Mouse (Mus musculus) ovary, postnatal 14 days (tissue): ENCODE results near the gene Cald1.

Experiments used
- DNase-seq: peaks from one replicate; pipeline ENCODE4 v3.0.0; 2022; ENCODE audit warnings: low spot score

Gene Cald1

DNA sequence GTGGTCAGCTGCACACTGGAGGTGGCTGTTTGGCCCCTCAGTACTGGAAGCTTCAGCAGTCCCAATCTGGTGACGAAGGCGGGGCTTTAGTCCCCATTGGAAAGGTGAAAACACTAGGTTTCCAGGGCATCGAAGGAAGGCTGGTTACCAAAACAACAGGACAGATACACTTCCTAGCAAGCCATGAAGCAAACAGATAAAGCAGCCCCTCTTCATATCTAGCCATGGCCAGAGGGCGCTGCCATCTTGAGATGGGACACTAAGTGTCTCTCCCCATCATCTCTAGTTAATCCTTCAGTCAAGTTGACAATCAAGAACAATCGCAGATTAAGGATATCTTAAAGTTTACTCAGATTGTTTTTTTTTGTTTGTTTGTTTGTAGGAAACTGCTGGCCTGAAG lies 167.4 kb downstream of the Cald1 start:
- DNase-seq: no peak

DNA sequence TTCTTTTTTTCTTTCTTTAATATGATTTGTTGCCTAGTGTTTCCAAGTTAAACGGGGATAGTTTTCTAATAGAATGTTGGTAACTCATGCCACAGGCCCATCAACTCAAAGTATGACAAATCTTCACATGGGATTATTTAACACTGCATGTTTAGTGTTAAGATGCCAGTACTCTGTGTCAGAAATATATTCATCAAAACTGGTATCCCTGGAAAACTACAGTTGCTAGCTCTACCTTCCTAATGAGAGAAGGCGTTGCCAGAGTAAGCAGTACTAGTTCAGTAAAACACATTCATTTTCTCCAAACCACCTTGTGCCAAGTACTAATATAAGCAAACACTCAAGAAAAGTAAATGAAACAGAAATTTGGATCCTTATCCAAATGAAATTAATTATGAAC lies 171.7 kb downstream of the Cald1 start:
- no peak for DNase-seq

DNA sequence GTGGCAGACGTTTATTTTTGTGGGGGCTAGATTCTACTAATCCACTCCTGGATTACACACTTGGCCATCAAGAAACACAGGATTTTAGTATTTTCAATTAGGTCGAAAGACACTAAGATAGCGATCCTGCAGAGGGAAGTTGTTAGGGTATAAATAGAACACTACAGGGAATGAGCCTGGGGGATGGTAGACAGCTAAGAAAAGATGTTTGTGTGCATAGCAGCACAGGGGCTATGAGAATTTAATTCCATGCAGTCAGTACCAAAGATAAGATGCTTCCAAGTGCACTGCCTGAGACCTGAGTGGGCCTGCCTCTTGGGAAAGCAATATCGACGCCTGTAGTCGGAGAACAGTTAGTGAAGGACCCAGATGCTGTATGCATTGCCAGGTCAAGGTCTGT lies 172.2 kb downstream of the Cald1 start:
- no peak for DNase-seq

DNA sequence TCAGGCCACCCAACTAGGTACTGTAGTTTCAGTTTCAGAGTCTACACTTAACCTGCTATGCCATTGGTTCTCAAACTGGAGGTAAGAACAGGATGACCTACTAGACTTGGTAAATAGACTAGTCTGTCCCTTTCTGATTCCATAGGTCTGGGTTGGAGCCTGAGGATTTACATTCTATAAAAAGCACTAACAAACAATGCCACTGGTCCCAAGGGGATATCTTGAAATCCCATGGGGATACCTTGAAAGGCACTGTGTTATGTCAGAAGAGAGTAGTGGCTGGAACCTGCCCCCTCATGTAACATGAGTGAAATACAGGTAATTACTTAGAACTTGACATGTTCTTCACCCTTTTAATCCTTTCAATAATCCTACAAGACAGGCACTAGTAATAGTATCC lies 178.1 kb downstream of the Cald1 start:
- DNase-seq: no peak

DNA sequence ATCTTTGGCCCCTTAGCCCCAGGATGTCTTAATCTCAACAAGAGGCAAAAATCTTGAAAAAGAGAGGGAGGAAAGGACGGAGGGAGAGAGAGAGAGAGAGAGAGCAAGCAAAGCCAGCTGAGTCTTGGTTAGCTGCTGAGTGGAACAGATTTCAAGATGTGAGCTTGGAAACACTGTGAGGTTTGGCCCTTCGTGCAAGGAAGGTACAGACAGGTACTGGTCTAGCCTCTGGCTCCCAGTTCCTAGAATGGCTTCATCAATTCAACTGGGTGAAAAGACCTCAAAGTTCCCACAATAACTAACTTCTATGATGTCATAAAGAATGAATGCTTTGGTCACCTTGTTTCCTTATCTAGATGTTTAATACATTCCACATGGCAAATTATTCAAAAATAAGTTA lies 178.8 kb downstream of the Cald1 start:
- DNase-seq: no peak

DNA sequence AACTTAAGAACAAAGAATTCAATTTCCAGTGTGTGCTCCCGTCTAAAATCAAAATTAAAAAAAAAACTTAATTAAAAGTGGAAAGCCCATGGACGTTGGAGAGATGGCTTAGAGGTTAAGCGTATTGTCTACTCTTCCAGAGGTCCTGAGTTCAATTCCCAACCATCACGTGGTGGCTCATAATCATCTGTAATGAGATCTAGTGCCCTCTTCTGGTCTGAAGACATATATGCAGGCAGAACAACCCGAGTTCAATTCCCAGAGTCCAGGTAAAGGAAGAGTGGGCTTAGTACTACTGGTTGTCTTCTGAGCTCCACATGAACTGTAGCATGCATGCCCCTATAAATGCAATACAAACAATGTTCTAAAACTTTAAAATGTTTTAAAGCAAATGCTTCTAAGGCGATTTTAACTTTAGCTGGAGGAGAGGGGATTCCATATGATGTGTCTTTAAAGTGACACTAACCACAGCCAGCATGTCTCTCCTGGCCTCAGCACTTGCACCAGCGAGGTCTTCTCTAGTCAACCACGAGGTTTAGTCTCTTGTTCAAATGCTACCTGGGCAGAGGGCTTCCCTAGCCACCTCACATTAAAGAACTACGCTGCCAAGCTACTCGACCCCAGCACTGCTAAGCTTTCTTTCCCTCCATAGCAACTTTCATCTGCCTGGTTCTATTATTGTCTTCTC lies 179.8 kb downstream of the Cald1 start:
- no peak for DNase-seq

DNA sequence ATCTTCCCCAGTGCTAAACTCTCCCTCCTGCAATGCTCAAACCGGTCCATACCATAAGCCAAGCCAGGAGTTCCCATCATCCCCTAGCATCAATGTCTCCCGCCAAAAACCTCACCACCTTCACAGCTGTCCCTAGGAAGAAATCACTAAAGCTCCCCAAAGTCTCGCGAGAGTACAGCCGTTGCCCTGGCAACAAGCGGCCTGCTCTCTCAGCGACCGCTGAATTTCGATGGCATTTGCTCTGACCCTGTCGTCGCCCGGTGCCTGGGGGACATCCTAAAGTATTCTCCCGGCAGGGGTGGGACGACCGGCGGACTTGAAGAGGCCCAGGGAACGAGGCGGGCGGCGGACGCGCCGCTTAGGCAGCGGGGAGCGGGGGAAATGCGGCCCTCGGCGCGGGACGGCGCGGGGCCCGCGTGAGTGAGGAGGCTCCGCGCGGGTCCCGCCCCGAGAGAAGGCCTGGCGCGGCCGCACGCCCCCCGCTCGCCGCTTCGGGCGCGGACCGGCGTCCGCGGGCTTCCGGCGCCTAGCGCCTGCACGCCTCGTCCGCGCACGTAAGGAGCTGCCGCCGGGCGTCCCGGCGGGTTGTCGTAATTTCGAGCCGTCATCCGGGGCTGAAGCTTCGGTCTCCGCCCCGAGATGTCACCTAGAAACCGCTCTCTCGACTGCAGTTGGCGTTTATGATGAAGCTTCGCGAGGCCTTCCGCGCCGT lies 182.1 kb downstream of the Cald1 start, which contains the start of gene Agbl3:
TSS of gene Agbl3 (plus strand) at position 202 of the 712 bp plus-strand sequence.
- peak; percentile 97 for DNase-seq

DNA sequence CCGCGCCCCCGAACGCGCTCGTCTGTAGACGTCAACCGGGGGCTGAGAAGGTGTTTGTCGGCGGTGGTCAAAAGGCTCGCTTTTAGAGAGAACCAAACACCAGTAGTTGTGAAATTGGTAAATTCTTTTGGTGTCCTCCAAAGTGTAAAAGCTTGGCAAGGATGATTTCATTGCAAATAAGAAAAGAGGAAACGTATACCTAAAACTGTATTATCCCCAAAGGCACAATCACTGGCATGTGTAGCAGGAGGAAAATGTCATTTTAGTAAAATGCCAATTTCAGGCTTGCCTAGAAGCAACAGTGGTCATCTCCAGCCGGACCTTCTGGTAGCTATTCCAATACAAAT lies 182.6 kb downstream of the Cald1 start:
- DNase-seq: no peak

DNA sequence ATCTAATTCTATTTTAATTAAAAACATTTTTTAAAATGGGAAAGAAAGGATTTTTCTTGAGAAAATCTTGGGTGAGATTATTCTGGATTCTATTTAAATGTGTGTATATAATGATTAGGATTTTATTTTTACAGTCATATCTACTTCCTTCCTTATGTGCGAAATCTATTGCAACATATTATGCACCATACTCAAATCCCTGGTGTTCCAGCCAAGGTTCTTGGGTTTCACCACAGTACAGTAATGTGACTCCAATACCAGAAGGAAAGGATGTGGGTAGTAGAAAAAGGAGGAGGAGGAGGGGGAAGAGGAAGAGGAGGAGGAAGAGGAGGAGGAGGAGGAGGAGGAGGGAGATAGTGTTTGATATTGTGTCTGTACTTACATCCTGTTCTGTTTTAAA lies 184.2 kb downstream of the Cald1 start:
- no peak for DNase-seq

DNA sequence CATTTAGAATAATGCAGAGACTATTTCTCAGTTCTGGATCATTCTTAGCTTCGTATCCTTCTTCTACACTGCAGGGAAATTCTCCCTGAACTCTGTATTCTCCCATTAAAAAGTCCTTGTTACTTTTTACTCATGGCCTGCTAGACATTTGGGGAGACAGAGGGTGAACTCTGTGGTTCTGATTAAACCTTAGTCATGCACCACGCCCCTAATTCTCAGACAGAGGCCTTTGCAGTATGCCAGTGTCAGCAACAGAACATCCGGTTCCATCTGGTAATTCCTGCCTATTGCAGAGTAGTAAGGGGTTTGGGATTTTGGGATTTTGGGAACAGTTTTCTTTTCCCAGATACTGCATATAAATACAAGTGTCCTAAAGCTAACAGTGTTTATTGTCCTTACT lies 198.6 kb downstream of the Cald1 start:
- no peak for DNase-seq

DNA sequence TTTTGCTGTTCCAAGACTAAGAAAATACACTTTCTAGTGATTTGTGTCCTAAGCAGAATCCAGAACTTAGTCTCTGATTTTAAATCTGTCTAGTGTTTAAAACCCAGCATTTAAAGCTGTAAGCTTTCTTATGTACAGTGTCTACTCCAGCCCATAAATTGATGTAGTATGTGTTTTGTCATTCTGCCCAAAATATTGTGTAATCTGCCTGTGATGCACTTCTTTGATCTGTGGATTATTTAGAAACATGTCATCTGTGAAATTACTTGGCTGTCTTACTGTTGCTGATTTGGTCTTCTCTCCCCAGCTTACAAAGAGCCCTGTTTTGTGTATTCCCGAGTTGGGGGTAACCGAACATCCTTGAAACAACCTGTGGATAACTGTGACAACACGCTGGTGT lies 199.6 kb downstream of the Cald1 start:
- DNase-seq: no peak

DNA sequence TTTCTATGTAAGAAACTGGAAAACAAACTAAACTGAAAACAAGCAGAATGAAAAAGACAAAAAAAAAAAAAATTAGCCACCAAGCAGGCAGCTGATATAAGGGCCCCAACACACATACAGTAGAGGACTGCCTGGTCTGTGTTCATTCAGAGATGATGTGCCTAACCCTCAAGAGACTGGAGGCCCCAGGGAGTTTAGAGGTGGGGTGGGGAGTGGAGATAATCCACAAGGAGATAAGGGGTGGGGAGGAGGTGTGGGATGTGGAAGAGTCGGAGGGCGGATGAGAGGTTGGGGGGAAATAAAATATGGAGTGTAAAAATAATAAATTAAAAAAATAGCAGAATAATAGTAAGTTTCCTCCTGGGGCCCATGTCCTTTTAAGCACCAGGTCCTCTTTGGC lies 207.3 kb downstream of the Cald1 start:
- DNase-seq: no peak

DNA sequence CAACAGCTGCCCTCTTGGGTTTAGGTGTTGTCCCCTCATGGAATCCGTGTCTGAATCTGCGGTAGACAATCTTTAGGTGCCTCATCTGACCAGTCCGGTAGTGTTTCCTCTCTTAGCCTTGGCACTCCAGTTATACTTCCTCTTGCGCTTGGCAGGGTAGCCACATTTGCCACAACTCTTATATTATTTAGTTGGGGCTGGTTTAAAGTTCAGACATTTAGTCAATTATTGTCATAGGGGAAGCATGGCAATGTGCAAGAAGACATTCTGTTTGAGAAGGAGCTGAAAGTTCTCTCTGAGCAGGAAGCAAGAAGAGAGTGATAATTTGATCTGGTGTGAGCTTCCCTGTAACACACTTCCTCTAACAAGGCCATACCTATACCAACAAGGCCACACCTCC lies 212.4 kb downstream of the Cald1 start:
- DNase-seq: no peak

DNA sequence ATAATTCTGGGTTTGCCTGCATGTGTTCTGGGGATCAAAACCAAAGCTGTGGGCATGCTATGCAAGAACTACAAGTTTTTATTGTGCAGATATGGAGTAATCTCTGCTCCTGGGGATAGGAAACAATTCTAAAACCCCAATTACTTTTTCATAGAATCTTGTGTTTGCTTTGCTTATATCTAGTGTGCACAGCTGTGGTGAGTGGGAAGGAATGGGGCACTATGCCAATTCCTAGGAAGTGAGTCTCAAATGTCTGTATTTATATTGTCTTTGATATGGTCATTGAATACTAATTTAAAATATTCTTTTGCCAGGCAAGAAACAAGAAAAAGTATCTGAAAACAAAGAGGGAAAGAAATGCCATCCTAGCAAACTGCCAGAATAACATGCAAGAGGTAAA lies 226.1 kb downstream of the Cald1 start:
- DNase-seq: no peak
